Mouse (Mus musculus): ENCODE results near the gene Hist1h3c.
"Not testable (repeated sequence)": the region's sequence is repeated elsewhere in the genome, so short reads cannot be mapped to it uniquely, and the experiment has no call there.

- not testable (repeated sequence) for TF ChIP-seq CTCF (IDR thresholded peaks at IDR 0.05; ENCODE audit: low read depth, low read length); POLR2AphosphoS5 (IDR thresholded peaks at IDR 0.05; ENCODE audit: insufficient replicate concordance, low read depth, low read length)
Measured at GRCm38 (mm10) chr13:23702801-23703200, 42.6 kb downstream of the Hist1h3c start.
